Mouse (Mus musculus) heart, embryonic 13.5 days (tissue): ENCODE measurements around the gene Olfr98. TPM values are rescaled to one million over a fixed set of nuclear protein-coding genes. Genes with fewer than 3 reads are reported as not detected.

Source experiments
- ATAC-seq: fragments of 200-750 bp; cut with Nextera tagmentation; 2 replicates; pipeline ENCODE4 v1.8.0; 2017; ENCODE audit warnings: moderate TSS enrichment; ENCODE audit not compliant: insufficient number of reproducible peaks, low FRiP score, low TSS enrichment; ENCODE audit errors: extremely low read depth
- H3K27ac ChIP-seq: fragments of 300-500 bp; sonication (generic); replicated peaks from 2 replicates; pipeline ENCODE4 v1.5.1; 2015; ENCODE audit warnings: moderate library complexity, mild to moderate bottlenecking, inconsistent platforms
- H3K27me3 ChIP-seq: fragments of 300-500 bp; sonication (generic); replicated peaks from 2 replicates; pipeline ENCODE4 v1.6.1; 2015; ENCODE audit warnings: mild to moderate bottlenecking, inconsistent platforms
- H3K36me3 ChIP-seq: fragments of 300-500 bp; sonication (generic); 2 replicates; pipeline ENCODE4 v1.6.1; 2015; ENCODE audit warnings: mild to moderate bottlenecking, inconsistent platforms
- H3K4me1 ChIP-seq: fragments of 300-500 bp; sonication (generic); 2 replicates; pipeline ENCODE4 v1.6.1; 2015; ENCODE audit warnings: inconsistent platforms
- H3K4me2 ChIP-seq: fragments of 300-500 bp; sonication (generic); 2 replicates; pipeline ENCODE4 v1.6.1; 2015; ENCODE audit warnings: inconsistent platforms, mild to moderate bottlenecking, moderate library complexity
- H3K4me3 ChIP-seq: fragments of 300-500 bp; sonication (generic); 2 replicates; pipeline ENCODE4 v1.5.1; 2015; ENCODE audit warnings: moderate library complexity, mild to moderate bottlenecking, inconsistent platforms
- H3K9ac ChIP-seq: fragments of 300-500 bp; sonication (generic); 2 replicates; pipeline ENCODE4 v1.6.1; 2015; ENCODE audit warnings: inconsistent platforms, mild to moderate bottlenecking, moderate library complexity
- H3K9me3 ChIP-seq: fragments of 300-500 bp; sonication (generic); 2 replicates; pipeline ENCODE4 v1.6.1; 2016; ENCODE audit warnings: inconsistent platforms
- WGBS: fragments of 180-500 bp; shearing (Covaris S2); methylation state at CpG from one replicate; pipeline ENCODE4 v1.1.7; 2015; ENCODE audit warnings: mixed read lengths; 5-methylcytosine and 5-hydroxymethylcytosine counted together
- polyA plus RNA-seq: library from polyadenylated mRNA; unstranded; fragments of >200 nt; fragmentation: Nextera tagmentation; extraction: Ambion mirVana; gene quantifications from 2 replicates; pipeline ENCODE4 v1.2.1, GENCODE M21; 2015

Olfr98 gene
- polyA plus RNA-seq: not detected in 2 replicates

DNA sequence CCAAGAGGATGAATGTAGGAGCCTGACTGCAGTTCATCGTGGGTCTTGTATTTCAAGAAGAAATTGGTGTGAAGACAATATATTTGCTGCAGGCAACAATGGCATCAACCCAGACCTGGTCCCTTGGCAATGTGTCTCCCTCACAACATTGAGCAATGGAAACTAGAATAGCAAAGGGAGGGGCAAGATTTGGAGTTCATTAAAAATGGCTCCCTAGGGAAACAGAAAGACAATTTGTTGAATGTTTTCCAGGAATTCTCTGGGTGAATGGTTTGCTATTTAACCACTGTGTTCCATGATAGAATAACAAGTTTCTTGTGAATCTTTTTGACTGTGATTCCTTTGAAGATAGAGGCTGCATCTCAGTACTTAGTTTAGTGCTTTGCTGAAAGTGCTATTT, at the start of gene Olfr98:
Gene Olfr98 (minus strand): TSS at position 124 of the 400 bp plus-strand sequence.
- H3K9me3 ChIP-seq: no peaks in the 10 kb centered on the region
- ATAC-seq: no peak
- 82% methylated on average over 1 of the region's 1 CpGs for WGBS

DNA sequence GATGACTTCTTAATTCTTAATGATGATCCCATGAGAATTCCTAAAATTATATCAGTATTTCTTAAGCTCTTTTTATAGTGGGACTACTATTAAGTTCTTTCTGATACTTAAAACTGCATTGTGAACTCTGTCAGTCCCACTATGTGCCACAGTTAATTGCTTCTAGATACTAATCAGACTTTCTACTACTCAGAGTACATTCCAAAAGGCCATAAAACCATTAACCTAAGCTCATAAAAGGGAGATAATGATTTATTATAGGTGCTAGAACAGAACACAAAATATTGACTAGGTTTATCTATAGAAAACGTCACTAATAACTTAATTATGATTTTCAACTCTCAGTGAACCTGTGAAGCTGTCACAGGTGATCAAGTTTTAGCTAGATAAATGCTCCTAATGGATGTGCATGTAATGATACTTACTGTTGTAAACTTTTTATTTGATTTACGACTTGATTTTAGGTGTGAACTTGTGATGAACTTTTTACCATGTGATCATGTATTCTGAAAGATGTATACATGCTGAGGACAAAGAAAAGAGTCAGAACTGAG, 46.7 kb upstream of the Olfr98 start:
- Histone ChIP-seq H3K4me2 (no peak overlapping the region), H3K4me3 (no peak overlapping the region), H3K4me1 (no peaks in the 10 kb centered on the region), H3K27me3 (no peaks in the 10 kb centered on the region), H3K36me3 (no peaks in the 10 kb centered on the region), H3K27ac (no peak overlapping the region), H3K9ac (no peak overlapping the region), H3K9me3 (no peaks in the 10 kb centered on the region)
- ATAC-seq: no peak
- 33% methylated on average over 2 of the region's 2 CpGs for WGBS

More for the DNA sequence above, at the start of gene Olfr98:
- Histone ChIP-seq H3K27ac (no peak within 1 kb of the TSS), H3K36me3 (no peaks in the 10 kb centered on the region), H3K27me3 (no peaks in the 10 kb centered on the region), H3K4me1 (no peaks in the 10 kb centered on the region), H3K9ac (no peak within 1 kb of the TSS), H3K4me2 (no peak within 1 kb of the TSS), H3K4me3 (no peak within 1 kb of the TSS)

DNA sequence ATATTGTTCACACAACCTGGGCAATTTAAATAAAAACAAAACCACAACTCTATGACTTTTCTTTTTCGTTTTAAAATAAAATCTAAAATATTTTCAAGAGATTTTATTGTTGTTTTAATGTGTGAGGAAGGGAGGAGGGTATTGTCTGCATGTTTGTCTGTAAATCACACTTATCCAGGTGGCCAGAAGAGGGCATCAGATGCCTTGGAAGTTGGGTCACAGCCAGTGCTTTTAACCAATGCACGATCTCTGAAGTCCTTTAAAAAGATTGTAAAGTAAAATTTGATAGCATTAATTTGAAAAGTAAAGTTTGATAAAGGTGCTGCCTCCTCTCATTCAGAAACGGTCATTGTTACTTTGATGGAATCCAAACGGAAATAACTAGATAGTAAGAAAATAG, 44.9 kb upstream of the Olfr98 start:
- H3K27me3 ChIP-seq: no peaks in the 10 kb centered on the region
- no peak overlapping the region for H3K27ac ChIP-seq
- no peaks in the 10 kb centered on the region for H3K4me1 ChIP-seq
- no peak overlapping the region for H3K4me2 ChIP-seq
- H3K36me3 ChIP-seq: no peaks in the 10 kb centered on the region
- no peak overlapping the region for H3K9ac ChIP-seq
- H3K4me3 ChIP-seq: no peak overlapping the region
- 31% methylated on average over 4 of the region's 4 CpGs for WGBS
- ATAC-seq: no peak
- H3K9me3 ChIP-seq: no peaks in the 10 kb centered on the region

DNA sequence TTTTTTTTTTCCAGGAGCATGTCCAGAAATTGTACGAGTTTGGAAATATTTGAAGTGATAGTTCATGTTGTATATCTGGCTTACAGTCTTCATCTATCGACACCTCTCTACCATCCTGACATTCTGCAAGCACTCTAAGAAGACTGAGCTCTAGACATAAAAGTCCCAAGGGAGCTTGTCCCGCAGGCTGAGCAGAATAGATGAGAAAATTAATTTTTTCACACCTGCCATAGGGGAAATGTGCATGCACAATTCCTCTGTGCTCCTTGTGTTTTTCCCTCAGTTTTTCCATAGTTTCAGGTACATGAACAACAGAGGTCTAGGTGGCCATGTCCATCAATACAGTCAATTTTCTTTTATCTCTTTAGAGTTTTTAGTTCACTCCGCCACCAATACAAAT, 40.7 kb upstream of the Olfr98 start, which contains the start of gene Olfr101:
Gene Olfr101 (minus strand): TSS at position 101 of the 400 bp plus-strand sequence.
- no peaks in the 10 kb centered on the region for H3K9me3 ChIP-seq
- no peak within 1 kb of the TSS for H3K4me2 ChIP-seq
- 66% methylated on average over 4 of the region's 4 CpGs for WGBS
- ATAC-seq: no peak
- no peak within 1 kb of the TSS for H3K27ac ChIP-seq
- H3K9ac ChIP-seq: no peak within 1 kb of the TSS
- H3K27me3 ChIP-seq: no peaks in the 10 kb centered on the region
- H3K4me3 ChIP-seq: no peak within 1 kb of the TSS
- no peaks in the 10 kb centered on the region for H3K36me3 ChIP-seq
- no peaks in the 10 kb centered on the region for H3K4me1 ChIP-seq

DNA sequence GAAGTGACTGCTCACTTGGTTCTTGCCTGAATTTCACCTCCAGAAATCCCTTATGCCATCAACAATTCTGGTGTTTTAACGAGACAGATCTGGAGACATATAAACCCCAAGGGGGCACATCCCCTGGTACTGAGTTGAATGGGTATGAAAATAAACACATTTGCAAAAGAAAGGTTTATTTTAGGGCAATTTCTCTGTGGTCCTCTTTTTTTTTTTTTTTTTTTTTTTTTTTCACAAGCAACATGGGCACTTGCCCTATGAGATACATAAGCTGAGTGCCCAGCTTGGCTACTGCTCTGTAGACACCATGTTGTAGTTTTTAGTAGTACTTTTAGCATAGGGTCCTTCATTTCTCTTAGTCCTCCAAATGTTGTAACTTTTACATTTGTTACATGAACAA, 19.8 kb upstream of the Olfr98 start, which contains the start of gene Olfr99:
Gene Olfr99 (minus strand): TSS at position 101 of the 400 bp plus-strand sequence.
- Histone ChIP-seq H3K4me1 (no peaks in the 10 kb centered on the region), H3K9ac (no peak within 1 kb of the TSS), H3K4me2 (no peak within 1 kb of the TSS), H3K27ac (no peak within 1 kb of the TSS), H3K27me3 (no peaks in the 10 kb centered on the region), H3K9me3 (no peaks in the 10 kb centered on the region), H3K4me3 (no peak within 1 kb of the TSS), H3K36me3 (no peaks in the 10 kb centered on the region)
- WGBS: 66% methylated on average over 1 of the region's 1 CpGs
- no peak for ATAC-seq

DNA sequence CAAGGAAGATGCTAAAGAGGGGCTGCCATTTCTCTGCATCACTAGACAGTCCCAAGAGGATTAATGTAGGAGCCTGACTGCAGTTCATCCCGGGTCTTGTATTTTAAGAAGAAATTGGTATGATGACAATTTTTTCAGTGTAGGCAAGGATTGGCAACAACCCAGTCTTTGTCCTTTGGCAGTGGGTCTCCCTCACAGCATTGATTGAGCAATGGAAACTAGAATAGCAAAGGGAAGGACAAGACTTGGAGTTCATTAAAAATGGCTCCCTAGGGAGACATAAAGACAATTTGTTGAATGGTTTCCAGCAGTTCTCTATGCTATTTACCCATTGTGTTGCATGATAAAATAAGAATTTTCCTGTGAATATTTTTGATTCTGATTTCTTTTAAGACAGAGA, 16.8 kb upstream of the Olfr98 start:
- Histone ChIP-seq H3K27ac (no peak overlapping the region), H3K4me1 (no peaks in the 10 kb centered on the region), H3K9me3 (no peaks in the 10 kb centered on the region), H3K36me3 (no peaks in the 10 kb centered on the region), H3K4me2 (no peak overlapping the region), H3K9ac (no peak overlapping the region), H3K27me3 (no peaks in the 10 kb centered on the region), H3K4me3 (no peak overlapping the region)
- ATAC-seq: no peak
- WGBS: 59% methylated on average over 1 of the region's 1 CpGs

DNA sequence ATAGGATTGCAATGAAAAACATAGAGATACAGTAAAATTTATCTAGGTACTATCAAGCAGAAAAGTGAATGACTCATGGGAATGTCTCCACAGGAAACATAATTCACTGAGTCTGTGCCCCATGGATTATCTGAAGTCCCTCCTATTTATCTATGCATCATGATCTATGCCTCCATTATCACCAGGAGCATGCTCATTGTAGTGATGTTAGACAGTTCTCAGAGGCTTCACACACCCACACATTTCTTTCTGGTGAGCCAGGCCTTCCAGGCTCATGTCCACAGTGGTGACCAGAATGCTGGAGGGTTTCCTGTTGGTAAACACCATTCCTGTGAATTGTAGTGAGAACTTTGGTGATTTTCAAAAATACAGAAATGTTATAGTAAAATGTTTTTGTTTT, 13.0 kb upstream of the Olfr98 start:
- Histone ChIP-seq H3K4me2 (no peak overlapping the region), H3K4me3 (no peak overlapping the region), H3K27me3 (no peaks in the 10 kb centered on the region), H3K9ac (no peak overlapping the region), H3K27ac (no peak overlapping the region), H3K36me3 (no peaks in the 10 kb centered on the region), H3K9me3 (no peaks in the 10 kb centered on the region), H3K4me1 (no peaks in the 10 kb centered on the region)
- no peak for ATAC-seq

DNA sequence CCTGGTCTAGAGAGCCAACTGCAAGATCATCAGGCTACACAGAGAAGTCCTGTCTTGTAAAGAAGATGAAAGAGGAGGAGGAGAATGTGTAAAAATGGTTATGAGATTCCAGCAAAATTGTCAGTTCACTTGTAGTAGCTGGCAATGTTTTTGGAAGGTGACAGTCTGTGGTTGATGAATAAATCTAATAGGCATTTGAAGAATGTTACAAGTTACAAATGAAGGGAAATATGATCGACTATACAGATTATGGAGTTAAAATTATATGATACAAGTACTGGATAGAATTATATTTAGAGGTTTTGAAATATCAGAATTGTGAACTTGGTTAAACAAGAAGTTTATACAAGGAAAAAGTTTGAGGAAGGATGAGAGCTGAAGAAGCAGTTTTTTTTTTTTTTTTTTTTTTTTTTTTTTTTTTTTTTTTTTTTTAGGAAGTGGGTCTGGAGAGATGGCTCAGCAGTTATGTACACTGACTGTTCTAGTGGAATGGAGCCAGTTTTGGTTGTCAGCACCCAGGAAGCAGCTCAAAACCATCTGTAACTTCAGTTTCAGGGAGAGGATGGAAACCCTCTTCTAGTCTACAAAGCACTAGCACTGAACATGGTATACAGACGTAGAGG, 12.2 kb upstream of the Olfr98 start:
- Histone ChIP-seq H3K36me3 (no peaks in the 10 kb centered on the region), H3K4me3 (no peak overlapping the region), H3K9ac (no peak overlapping the region), H3K9me3 (no peaks in the 10 kb centered on the region), H3K27ac (no peak overlapping the region), H3K4me1 (peaks cover 2% of the 10 kb centered on the region), H3K4me2 (no peak overlapping the region), H3K27me3 (0 out of 2 replicates have a peak, but pooled peaks cover 8% of the 10 kb centered on the region)
- no peak for ATAC-seq
- WGBS: 57% methylated on average over 2 of the region's 2 CpGs

DNA sequence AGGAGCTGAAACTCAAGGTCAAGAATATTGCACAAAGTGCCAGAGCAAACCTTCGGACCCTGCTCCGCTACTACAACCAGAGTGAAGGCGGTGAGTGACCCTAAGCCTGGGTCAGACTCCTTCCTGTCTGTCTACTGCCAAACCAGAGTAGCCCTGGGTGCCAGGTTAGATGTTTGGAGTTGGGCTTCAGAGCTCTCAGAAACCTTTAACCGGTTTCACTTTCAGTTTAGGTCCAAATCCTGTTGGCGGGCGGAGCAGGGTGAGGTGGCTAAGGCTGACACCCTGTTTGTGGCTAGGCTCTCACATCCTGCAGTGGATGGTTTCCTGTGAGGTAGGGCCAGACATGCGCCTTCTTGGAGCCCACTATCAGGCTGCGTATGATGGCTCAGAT, 7.1 kb upstream of the Olfr98 start:
- H3K9ac ChIP-seq: peak overlapping the region; percentile 69
- 48% methylated on average over 8 of the region's 8 CpGs for WGBS

DNA sequence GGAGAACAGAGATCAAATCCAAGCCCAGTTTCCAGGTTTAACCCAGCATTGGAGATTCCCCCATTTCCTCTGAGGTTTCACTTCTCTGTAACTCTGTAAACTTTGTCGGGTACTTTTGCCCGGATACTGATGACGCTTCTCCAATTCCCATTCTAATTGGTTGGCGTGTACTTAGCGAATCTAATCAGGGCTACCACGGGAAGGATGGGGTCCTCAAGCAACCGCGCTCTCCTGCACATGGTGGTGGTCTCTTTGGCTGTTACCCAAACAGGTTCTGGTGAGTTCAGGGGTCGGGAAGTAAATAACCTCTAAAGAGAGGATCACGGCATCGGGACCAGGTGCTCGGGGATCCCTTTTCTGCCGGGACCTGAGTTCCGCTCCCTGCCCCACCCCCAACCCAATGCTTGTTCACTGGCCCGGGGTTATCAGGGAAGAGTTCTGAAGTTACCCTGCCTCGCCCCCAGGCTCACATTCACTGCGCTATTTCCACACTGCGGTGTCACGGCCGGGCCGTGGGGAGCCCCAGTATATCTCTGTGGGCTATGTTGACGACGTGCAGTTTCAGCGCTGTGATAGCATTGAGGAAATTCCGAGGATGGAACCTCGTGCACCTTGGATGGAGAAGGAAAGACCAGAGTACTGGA, 6.6 kb upstream of the Olfr98 start, which contains the start of gene H2-M3:
Gene H2-M3 (plus strand): TSS at position 163 of the 644 bp plus-strand sequence.
- Histone ChIP-seq H3K9ac (peak within 1 kb of the TSS; percentile 69), H3K4me1 (peaks cover 7% of the 10 kb centered on the region), H3K27ac (no peak within 1 kb of the TSS), H3K9me3 (no peaks in the 10 kb centered on the region), H3K27me3 (0 out of 2 replicates have a peak, but pooled peaks cover 8% of the 10 kb centered on the region), H3K4me3 (peak within 1 kb of the TSS; percentile 66), H3K36me3 (no peaks in the 10 kb centered on the region), H3K4me2 (peak within 1 kb of the TSS; percentile 99)
- 0 out of 2 replicates have a peak, but pooled peaks have one; percentile 64 for ATAC-seq
- WGBS: 1% methylated on average over 26 of the region's 26 CpGs

More for the DNA sequence above, 7.1 kb upstream of the Olfr98 start:
- Histone ChIP-seq H3K4me2 (peak overlapping the region; percentile 99), H3K27ac (no peak overlapping the region), H3K4me1 (peaks cover 7% of the 10 kb centered on the region), H3K9me3 (no peaks in the 10 kb centered on the region), H3K36me3 (no peaks in the 10 kb centered on the region), H3K27me3 (0 out of 2 replicates have a peak, but pooled peaks cover 8% of the 10 kb centered on the region), H3K4me3 (peak overlapping the region; percentile 66)
- ATAC-seq: 0 out of 2 replicates have a peak, but pooled peaks have one; percentile 22

DNA sequence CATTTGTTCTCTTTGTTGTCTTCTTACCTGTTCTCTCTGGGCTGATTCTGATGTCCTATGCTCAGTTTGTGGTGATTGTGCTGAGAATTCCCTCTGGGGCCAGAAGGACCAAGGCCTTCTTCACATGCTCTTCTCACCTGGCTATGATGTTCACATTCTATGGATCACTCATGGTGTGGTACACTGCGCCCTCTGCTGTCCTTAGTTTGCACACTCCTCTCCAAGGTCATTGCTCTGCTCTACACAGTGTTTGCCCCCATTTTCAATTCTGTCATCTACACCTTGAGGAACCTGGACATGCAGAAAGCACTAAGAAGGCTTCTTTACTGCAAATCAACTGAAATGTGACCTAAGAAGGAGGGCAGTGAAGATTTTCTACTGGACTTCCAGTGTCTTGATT, 13.0 kb downstream of the Olfr98 start:
- Histone ChIP-seq H3K4me2 (no peak overlapping the region), H3K27me3 (no peaks in the 10 kb centered on the region), H3K9me3 (no peaks in the 10 kb centered on the region), H3K4me1 (no peaks in the 10 kb centered on the region), H3K36me3 (no peaks in the 10 kb centered on the region), H3K4me3 (no peak overlapping the region), H3K27ac (no peak overlapping the region), H3K9ac (no peak overlapping the region)
- 26% methylated on average over 1 of the region's 1 CpGs for WGBS
- no peak for ATAC-seq
